Mouse (Mus musculus) testis, adult 2 months (tissue): ENCODE data around the gene Colgalt2. TPM values are rescaled to one million over a fixed set of nuclear protein-coding genes. Genes with fewer than 3 reads are reported as not detected.

ENCODE experiments used
- H3K27ac ChIP-seq: fragments of 200-500 bp; 2 replicates; pipeline ENCODE4 v1.5.1; 2012; ENCODE audit warnings: low read depth, low read length; ENCODE audit not compliant: control insufficient read depth, insufficient read depth
- H3K27me3 ChIP-seq: fragments of 200-500 bp; 2 replicates; pipeline ENCODE4 v1.6.1; 2012; ENCODE audit warnings: mild to moderate bottlenecking, low read length, moderate library complexity; ENCODE audit not compliant: control insufficient read depth, insufficient read depth
- H3K36me3 ChIP-seq: fragments of 200-500 bp; 2 replicates; pipeline ENCODE4 v1.6.1; 2012; ENCODE audit warnings: mild to moderate bottlenecking, low read length; ENCODE audit not compliant: control insufficient read depth, insufficient read depth
- H3K4me1 ChIP-seq: fragments of 200-500 bp; 2 replicates; pipeline ENCODE4 v1.6.1; 2012; ENCODE audit warnings: low read length; ENCODE audit not compliant: control insufficient read depth, insufficient read depth
- H3K4me3 ChIP-seq: fragments of 200-500 bp; 2 replicates; pipeline ENCODE4 v1.5.1; 2012; ENCODE audit warnings: low read depth, mild to moderate bottlenecking, low read length, moderate library complexity, mixed read lengths; ENCODE audit not compliant: control insufficient read depth
- CTCF ChIP-seq: fragments of 200-500 bp; IDR thresholded peaks from 2 replicates; pipeline ENCODE4 v1.5.1; 2012; ENCODE audit warnings: low read depth, mild to moderate bottlenecking, inconsistent platforms, low read length, moderate library complexity; ENCODE audit not compliant: control insufficient read depth, insufficient read depth, insufficient replicate concordance
- POLR2A ChIP-seq: fragments of 200-500 bp; IDR thresholded peaks from 2 replicates; pipeline ENCODE4 v1.6.1; 2012; ENCODE audit warnings: low read depth, mild to moderate bottlenecking, inconsistent platforms, low read length, moderate library complexity; ENCODE audit not compliant: control insufficient read depth
- polyA plus RNA-seq: library from polyadenylated mRNA; depleted of rRNA; stranded (reverse); fragments of >200 nt; gene quantifications from 2 replicates; pipeline ENCODE4 v1.2.3, GENCODE M21; 2012

The Colgalt2 gene
- polyA plus RNA-seq, 1 experiment = 0.07 TPM

DNA sequence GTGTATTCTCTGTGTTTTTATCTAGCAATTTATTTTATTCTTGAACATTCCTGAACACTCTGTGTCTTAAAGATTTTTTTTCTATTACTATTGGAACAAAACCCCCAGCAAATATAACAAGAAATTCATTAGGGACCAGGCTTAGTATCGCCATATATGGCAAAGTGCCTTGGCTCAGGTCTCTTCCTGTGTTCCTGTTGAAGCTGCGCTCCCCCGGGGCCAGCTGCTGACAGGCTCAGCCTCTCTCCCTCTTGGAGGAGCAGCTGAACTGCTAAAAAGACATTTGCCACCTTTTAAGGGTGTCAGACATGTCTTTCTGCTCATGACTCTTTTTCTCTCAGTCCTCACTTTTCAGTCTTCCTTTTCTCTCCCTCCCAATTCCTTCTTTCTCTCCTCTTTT is 66.7 kb downstream of the Colgalt2 start:
- no peaks in the 10 kb centered on the region for H3K27me3 ChIP-seq
- no peaks in the 10 kb centered on the region for H3K36me3 ChIP-seq
- TF ChIP-seq CTCF = no peak
- no peak for TF ChIP-seq POLR2A
- no peak overlapping the region for H3K27ac ChIP-seq
- no peaks in the 10 kb centered on the region for H3K4me1 ChIP-seq
- H3K4me3 ChIP-seq = no peak overlapping the region

DNA sequence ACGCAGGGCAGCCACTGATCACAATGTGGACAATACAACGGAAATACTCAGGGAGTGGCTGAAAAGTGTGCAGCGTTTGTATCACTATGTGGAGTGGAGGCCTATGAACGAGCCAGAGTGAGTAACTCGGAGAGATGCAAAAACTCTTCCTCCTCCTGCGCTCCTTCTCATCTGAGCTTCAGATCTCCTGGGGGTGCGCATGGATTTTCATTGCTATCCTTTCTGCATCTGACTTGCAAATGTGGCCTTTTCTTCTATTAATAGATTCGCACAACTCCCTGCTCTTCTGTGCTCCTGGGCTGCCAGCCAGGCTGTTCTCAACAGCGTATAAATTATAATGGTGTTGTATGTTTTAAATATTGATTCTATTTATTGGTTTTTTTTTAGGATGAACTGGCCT is 68.8 kb downstream of the Colgalt2 start:
- no peaks in the 10 kb centered on the region for H3K36me3 ChIP-seq
- no peak for TF ChIP-seq CTCF
- TF ChIP-seq POLR2A = no peak
- no peak overlapping the region for H3K27ac ChIP-seq
- no peaks in the 10 kb centered on the region for H3K4me1 ChIP-seq
- no peaks in the 10 kb centered on the region for H3K27me3 ChIP-seq
- no peak overlapping the region for H3K4me3 ChIP-seq

DNA sequence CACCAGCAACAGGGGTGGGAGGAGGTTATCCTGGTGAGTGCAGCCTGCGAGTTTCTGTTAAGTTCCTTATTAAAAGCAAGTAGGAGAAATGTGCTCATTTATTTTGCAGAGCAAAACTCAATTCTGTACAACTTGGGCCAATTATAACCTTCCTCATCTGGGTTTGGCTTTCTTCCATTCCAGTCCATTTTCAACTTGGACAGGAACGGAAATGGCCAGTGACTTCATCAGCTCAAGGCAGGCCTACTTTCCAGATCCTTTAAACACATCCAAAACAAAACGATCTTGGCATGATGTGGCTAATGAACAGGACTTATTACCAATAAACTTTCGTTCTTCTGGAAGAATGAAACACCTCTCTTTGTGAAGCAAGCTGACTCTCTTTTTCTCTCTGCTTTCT is 76.5 kb downstream of the Colgalt2 start:
- Histone ChIP-seq H3K4me1 (no peaks in the 10 kb centered on the region), H3K36me3 (no peaks in the 10 kb centered on the region), H3K27ac (no peak overlapping the region), H3K27me3 (no peaks in the 10 kb centered on the region), H3K4me3 (no peak overlapping the region)
- TF ChIP-seq CTCF (no peak), POLR2A (no peak)

DNA sequence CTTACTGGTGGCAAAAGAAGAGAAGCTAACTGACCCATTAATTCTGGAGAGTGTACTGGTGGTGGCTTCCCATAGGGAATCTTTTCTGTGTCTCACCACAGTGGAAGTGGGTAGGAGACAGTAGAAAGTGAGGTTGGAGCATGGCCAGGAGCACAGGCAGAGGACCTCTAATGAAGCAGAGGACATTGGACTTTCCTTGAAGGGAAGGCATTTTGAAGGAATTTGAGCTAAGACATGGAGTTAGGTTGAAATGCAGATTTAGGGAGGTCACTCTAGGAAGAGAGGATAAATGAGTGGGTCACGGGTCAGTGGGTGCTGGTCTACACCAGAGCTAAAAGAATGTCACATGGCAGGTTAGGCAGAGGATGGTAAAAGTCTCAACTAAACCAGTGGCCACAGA is 91.2 kb downstream of the Colgalt2 start:
- Histone ChIP-seq H3K27me3 (no peaks in the 10 kb centered on the region), H3K27ac (no peak overlapping the region), H3K36me3 (no peaks in the 10 kb centered on the region), H3K4me1 (no peaks in the 10 kb centered on the region), H3K4me3 (no peak overlapping the region)
- TF ChIP-seq CTCF = no peak
- TF ChIP-seq POLR2A = no peak

DNA sequence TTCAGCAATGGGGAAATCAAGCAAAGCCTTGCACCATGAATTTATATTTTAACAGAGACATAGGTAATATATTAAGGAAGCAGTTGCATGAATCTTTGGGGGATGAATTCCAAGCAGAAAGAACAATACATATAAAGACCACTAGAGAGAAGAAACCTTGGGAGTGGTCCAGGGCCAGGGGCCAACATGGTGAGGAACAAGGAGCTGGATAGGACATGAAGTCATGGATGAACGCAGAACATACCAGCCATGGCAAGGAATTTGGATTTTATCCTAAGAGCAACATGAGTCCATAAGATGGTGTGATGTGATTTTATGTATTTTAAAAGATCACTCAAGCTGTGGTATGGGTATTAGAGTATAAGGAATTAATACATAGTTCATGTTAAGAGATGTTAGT is 92.6 kb downstream of the Colgalt2 start:
- Histone ChIP-seq H3K27ac (no peak overlapping the region), H3K36me3 (no peaks in the 10 kb centered on the region), H3K27me3 (no peaks in the 10 kb centered on the region), H3K4me1 (peaks cover under 1% of the 10 kb centered on the region; the same call in 1 of the 2 replicates), H3K4me3 (no peak overlapping the region)
- TF ChIP-seq POLR2A = no peak
- no peak for TF ChIP-seq CTCF

DNA sequence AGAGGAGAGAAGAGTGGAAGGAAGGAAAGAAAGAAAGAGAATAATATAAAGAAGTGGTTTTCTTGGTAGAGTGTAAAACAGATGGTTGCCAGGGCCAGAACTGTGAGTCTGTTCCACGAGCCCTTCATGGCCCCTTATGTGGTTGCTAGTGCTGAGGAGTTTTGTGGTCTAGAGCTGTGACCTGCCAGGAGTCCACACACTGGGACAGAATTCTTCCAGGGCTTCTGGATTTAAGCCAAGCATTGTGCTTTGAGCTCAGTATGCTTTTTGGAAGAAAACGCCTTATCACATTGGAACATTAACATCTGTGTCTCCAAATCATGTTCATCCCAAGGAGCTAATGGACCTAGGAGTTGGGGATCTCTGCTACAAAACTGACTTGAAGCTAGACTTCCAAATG is 97.2 kb downstream of the Colgalt2 start:
- no peaks in the 10 kb centered on the region for H3K36me3 ChIP-seq
- no peaks in the 10 kb centered on the region for H3K27me3 ChIP-seq
- H3K27ac ChIP-seq = no peak overlapping the region
- H3K4me3 ChIP-seq = no peak overlapping the region
- H3K4me1 ChIP-seq = peaks cover 6% of the 10 kb centered on the region
- no peak for TF ChIP-seq CTCF
- no peak for TF ChIP-seq POLR2A

DNA sequence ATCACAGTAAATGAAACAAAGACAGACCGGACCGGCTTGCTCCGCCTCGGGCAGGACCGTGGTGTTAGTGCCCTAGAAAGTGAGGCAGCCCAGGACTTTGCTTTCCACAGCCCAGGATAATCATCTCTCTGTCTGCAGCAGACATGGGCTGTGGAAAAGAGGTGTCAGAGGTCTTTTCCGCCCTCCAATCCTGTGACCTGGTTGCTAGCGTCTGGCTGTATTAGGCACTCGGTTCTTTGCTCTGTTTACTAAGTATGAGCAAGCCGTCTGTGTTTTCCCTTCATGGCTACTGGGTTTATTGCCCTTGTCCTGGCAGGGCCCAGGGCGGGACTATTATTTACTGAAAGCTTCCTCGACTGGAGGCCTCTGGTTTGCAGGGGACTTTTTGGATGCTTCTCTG is 98.0 kb downstream of the Colgalt2 start:
- Histone ChIP-seq H3K27me3 (no peaks in the 10 kb centered on the region), H3K4me3 (peak overlapping the region; percentile 27), H3K4me1 (peaks cover 6% of the 10 kb centered on the region), H3K27ac (no peak overlapping the region), H3K36me3 (no peaks in the 10 kb centered on the region)
- TF ChIP-seq CTCF (no peak), POLR2A (no peak)

DNA sequence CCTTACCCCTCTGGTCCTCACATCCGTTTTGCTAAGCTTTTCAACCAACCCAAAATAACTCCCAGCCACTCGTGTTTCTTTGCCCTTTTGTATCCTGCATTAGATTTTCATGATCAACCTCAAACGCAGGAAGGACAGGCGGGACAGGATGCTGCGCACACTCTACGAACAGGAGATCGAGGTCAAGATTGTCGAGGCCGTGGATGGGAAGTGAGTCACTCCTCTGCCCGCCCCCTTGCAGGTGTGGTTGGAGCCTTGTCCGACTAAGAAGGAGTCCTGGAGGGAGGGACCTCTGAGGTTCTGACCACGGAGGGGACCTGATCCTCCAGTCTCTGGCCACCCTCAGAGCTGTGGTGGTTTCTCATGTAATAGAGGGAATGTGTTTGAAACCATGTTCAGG is 100.2 kb downstream of the Colgalt2 start:
- H3K27me3 ChIP-seq = no peaks in the 10 kb centered on the region
- H3K4me3 ChIP-seq = no peak overlapping the region
- no peak overlapping the region for H3K27ac ChIP-seq
- H3K4me1 ChIP-seq = peaks cover 6% of the 10 kb centered on the region
- no peak for TF ChIP-seq CTCF
- no peaks in the 10 kb centered on the region for H3K36me3 ChIP-seq
